Mouse (Mus musculus) lung, embryonic 15.5 days (tissue): Measurements from ENCODE around the gene Rbp1. TPM values are rescaled to one million over a fixed set of nuclear protein-coding genes. Genes with fewer than 3 reads are reported as not detected.
A peak's percentile ranks its signal among the peaks of the same experiment; 100 is the strongest.

Experiments
- ATAC-seq: fragments of 200-750 bp; cut with Nextera tagmentation; 2 replicates; pipeline ENCODE4 v1.8.0; 2017; ENCODE audit warnings: moderate number of reproducible peaks, borderline replicate concordance; ENCODE audit not compliant: low FRiP score, low TSS enrichment; ENCODE audit errors: extremely low read depth
- H3K27ac ChIP-seq: fragments of 300-500 bp; sonication (generic); 2 replicates; pipeline ENCODE4 v1.5.1; 2015; ENCODE audit warnings: moderate library complexity, mild to moderate bottlenecking, inconsistent platforms
- H3K27me3 ChIP-seq: fragments of 300-500 bp; sonication (generic); 2 replicates; pipeline ENCODE4 v1.6.1; 2015; ENCODE audit warnings: inconsistent platforms
- H3K36me3 ChIP-seq: fragments of 300-500 bp; sonication (generic); 2 replicates; pipeline ENCODE4 v1.6.1; 2015; ENCODE audit warnings: inconsistent platforms
- H3K4me1 ChIP-seq: fragments of 300-500 bp; sonication (generic); 2 replicates; pipeline ENCODE4 v1.6.1; 2015; ENCODE audit warnings: inconsistent platforms
- H3K4me2 ChIP-seq: fragments of 300-500 bp; sonication (generic); 2 replicates; pipeline ENCODE4 v1.6.1; 2015; ENCODE audit warnings: inconsistent platforms, mild to moderate bottlenecking, moderate library complexity
- H3K4me3 ChIP-seq: fragments of 300-500 bp; sonication (generic); 2 replicates; pipeline ENCODE4 v1.5.1; 2015; ENCODE audit warnings: mild to moderate bottlenecking, inconsistent platforms
- H3K9ac ChIP-seq: fragments of 300-500 bp; sonication (generic); 2 replicates; pipeline ENCODE4 v1.6.1; 2015; ENCODE audit warnings: inconsistent platforms
- H3K9me3 ChIP-seq: fragments of 300-500 bp; sonication (generic); 2 replicates; pipeline ENCODE4 v1.6.1; 2016; ENCODE audit warnings: inconsistent platforms
- WGBS: fragments of 180-500 bp; shearing (Covaris S2); methylation state at CpG from one replicate; pipeline ENCODE4 v1.1.7; 2015; 5-methylcytosine and 5-hydroxymethylcytosine counted together
- polyA plus RNA-seq: library from polyadenylated mRNA; unstranded; fragments of >200 nt; fragmentation: Nextera tagmentation; extraction: Ambion mirVana; gene quantifications from 2 replicates; pipeline ENCODE4 v1.2.1, GENCODE M21; 2015

Rbp1 gene
- polyA plus RNA-seq, 1 experiment from 2014 or later, result 103 TPM

DNA sequence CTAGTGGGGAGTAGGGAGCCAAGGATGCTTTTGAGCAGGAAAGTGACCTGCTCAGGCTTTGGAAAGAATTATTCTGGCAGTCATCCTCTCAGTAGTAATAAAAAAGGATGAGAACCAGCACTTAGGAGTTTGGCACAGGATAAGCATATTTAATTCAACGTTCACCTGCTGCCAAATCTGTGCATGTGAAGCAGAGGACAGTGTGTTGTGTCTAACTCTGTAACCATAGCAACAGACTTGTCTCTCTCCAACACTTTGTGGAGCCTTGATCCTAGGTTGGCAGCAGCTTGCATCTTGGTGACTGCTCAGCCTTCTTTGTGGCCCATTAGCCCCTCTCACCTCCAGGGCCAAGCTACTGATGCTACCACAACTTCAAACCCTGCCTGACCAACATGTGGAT, 28.2 kb downstream of the Rbp1 start:
- peaks cover 9% of the 10 kb centered on the region for H3K36me3 ChIP-seq
- H3K4me2 ChIP-seq, result no peak overlapping the region
- no peaks in the 10 kb centered on the region for H3K4me1 ChIP-seq
- no peak overlapping the region for H3K27ac ChIP-seq
- 66% methylated on average over 1 of the region's 1 CpGs for WGBS
- no peak for ATAC-seq
- no peaks in the 10 kb centered on the region for H3K27me3 ChIP-seq
- no peak overlapping the region for H3K9ac ChIP-seq
- no peaks in the 10 kb centered on the region for H3K9me3 ChIP-seq
- H3K4me3 ChIP-seq, result no peak overlapping the region

DNA sequence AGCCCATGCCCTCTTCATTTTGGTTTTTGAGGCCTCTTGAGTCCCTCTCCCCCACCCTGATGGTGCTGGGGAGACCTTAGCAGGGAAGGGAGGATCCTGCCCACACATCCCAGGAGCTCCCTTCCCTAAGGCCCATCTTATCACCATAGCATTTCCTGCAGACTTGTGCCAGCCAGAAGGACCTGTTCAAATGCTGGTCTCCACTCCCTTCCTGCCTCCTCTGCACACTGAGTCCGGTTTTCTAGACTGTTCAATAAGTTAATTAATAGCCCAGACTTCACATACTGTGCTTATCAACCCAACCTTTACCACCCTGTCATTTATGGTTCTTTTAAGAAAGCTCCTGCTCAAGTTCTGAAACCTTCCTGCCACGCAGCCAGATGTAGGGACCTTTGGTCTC, 43.9 kb downstream of the Rbp1 start:
- whole genome bisulfite sequencing, result 43% methylated on average over 2 of the region's 2 CpGs
- H3K9ac ChIP-seq, result no peak overlapping the region
- H3K27ac ChIP-seq, result no peak overlapping the region
- H3K27me3 ChIP-seq, result no peaks in the 10 kb centered on the region
- H3K4me1 ChIP-seq, result no peaks in the 10 kb centered on the region
- ATAC-seq, result no peak
- H3K4me3 ChIP-seq, result no peak overlapping the region
- H3K9me3 ChIP-seq, result no peaks in the 10 kb centered on the region
- H3K36me3 ChIP-seq, result no peaks in the 10 kb centered on the region
- no peak overlapping the region for H3K4me2 ChIP-seq

DNA sequence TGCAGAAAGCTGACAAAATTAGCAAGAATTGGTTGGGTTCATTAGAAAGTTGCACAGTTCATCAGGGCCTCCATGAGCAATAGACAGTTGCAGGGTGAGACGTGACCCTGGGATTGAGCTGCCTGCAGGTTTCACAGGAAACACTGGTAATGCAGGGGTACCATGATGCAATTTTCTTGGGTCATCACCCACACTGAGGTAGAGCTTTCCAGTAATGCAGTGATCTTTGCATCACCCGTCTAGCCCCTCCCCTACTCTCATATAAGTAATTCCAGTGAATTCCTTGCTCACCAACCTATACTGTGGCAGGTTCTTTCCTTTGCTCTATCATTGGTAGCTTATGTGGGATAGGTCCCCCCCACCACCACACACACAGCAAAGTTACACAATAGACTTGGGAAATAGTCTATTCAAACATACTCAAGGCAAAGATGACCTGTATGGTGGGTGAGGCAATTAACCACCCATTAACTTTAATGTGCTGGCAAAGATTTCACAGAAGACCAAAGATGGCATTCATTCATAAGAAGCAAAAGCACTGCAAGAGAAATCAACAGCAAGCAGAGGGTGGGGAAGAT, 57.5 kb downstream of the Rbp1 start:
- Histone ChIP-seq H3K27ac (no peak overlapping the region), H3K4me1 (no peaks in the 10 kb centered on the region), H3K4me2 (no peak overlapping the region), H3K9me3 (no peaks in the 10 kb centered on the region), H3K27me3 (no peaks in the 10 kb centered on the region), H3K36me3 (no peaks in the 10 kb centered on the region), H3K4me3 (no peak overlapping the region), H3K9ac (no peak overlapping the region)
- 0 out of 2 replicates have a peak, but pooled peaks have one; percentile 11 for ATAC-seq
- 75% methylated on average over 2 of the region's 2 CpGs for WGBS

DNA sequence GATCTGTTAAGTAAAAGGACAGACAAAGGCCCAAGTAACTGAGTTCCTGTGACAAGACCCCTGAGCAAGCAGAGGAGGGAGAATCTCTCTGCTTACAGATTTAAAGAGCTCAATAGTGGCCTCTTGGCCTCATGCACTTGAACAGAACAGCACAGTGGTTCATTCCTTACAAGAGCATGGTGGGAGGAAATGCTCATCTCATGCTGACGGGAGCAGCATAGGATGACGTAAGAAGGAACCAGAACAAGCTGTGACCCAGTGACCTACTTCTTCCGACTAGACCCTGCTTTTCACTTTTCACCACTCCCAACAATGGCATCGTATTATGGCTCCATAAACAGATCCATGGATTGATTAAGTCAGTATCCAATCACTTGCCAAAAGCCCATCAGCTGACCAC, 59.5 kb downstream of the Rbp1 start:
- Histone ChIP-seq H3K27me3 (no peaks in the 10 kb centered on the region), H3K36me3 (no peaks in the 10 kb centered on the region), H3K4me1 (no peaks in the 10 kb centered on the region), H3K4me2 (no peak overlapping the region), H3K9ac (no peak overlapping the region), H3K9me3 (no peaks in the 10 kb centered on the region), H3K4me3 (no peak overlapping the region), H3K27ac (no peak overlapping the region)
- no peak for ATAC-seq
- 59% methylated on average over 4 of the region's 4 CpGs for WGBS

DNA sequence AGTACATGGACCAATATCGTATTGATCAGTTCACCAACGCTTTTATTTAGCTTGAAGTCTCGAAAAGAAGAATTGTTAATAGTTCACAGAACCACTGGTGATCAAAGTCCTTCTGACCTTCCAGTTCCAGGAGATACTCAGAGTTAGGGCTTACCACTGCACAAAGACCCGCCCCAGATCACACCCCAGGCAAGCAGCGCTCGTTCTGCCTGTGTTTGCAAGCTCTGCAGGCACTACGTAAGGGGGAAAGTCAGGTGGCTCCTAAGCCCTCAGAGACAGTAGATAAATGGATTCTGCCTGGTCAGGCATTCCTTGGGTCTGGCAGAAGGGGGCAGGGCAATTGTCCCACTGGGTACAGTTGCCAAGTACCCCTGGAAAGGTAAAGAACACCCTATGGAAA, 62.3 kb downstream of the Rbp1 start:
- no peaks in the 10 kb centered on the region for H3K9me3 ChIP-seq
- no peaks in the 10 kb centered on the region for H3K36me3 ChIP-seq
- H3K4me2 ChIP-seq, result no peak overlapping the region
- H3K9ac ChIP-seq, result no peak overlapping the region
- no peak for ATAC-seq
- no peak overlapping the region for H3K4me3 ChIP-seq
- H3K4me1 ChIP-seq, result peaks cover 6% of the 10 kb centered on the region
- WGBS, result 75% methylated on average over 7 of the region's 7 CpGs
- no peak overlapping the region for H3K27ac ChIP-seq
- no peaks in the 10 kb centered on the region for H3K27me3 ChIP-seq

DNA sequence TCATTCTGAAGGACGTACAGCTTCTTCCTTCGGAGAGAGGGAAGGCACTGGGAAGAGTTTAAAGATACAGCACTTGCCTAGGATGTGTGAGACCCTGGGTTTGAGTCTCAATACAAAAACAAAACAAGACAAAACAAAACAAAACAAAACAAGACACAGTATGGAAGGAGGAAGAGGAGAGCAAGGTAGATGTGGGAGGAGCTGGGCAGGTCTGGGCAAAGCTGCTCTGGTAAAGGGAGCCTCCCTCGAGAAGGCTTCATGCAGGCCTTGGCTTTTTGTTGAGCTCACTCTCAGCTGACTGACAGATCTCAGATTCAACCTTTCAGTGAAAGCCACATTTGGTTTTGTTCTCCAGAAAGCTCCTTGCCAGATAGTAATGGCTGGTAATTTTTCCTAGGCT, 63.1 kb downstream of the Rbp1 start, which contains the start of gene Rbp2:
Rbp2 (plus strand) TSS at position 301 of the 400 bp plus-strand sequence.
- 82% methylated on average over 3 of the region's 3 CpGs for WGBS
- ATAC-seq, result no peak
- H3K4me1 ChIP-seq, result peaks cover 10% of the 10 kb centered on the region

DNA sequence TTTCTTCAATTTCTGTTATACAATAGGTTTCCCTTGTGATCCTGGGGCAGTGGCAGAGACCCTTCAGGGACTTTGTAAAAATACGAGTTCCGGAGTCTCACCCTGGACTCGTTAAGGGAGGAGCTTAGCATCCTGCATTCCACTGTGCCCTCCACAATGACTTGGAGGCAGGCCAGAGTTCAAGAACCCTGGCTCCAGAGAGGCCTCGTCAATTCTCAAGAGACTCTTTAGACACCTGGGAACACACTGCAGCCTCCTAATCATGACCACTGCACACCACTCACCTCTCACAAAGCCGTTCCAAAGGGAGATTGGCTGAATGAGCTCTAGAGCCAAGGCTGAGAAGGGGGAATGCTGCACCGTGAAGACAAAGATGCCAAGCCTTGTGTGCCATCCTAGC, 64.5 kb downstream of the Rbp1 start:
- WGBS, result 41% methylated on average over 6 of the region's 6 CpGs
- no peak overlapping the region for H3K4me2 ChIP-seq
- peaks cover 13% of the 10 kb centered on the region for H3K4me1 ChIP-seq
- no peaks in the 10 kb centered on the region for H3K27me3 ChIP-seq
- no peak overlapping the region for H3K4me3 ChIP-seq
- H3K27ac ChIP-seq, result peak overlapping the region; percentile 54
- no peaks in the 10 kb centered on the region for H3K36me3 ChIP-seq
- no peaks in the 10 kb centered on the region for H3K9me3 ChIP-seq
- ATAC-seq, result peak; percentile 86
- H3K9ac ChIP-seq, result no peak overlapping the region

More for the DNA sequence above, 63.1 kb downstream of the Rbp1 start, which contains the start of gene Rbp2:
- no peak within 1 kb of the TSS for H3K4me3 ChIP-seq
- no peaks in the 10 kb centered on the region for H3K36me3 ChIP-seq
- no peak within 1 kb of the TSS for H3K9ac ChIP-seq
- no peaks in the 10 kb centered on the region for H3K9me3 ChIP-seq
- H3K4me2 ChIP-seq, result no peak within 1 kb of the TSS
- H3K27me3 ChIP-seq, result no peaks in the 10 kb centered on the region
- no peak within 1 kb of the TSS for H3K27ac ChIP-seq

DNA sequence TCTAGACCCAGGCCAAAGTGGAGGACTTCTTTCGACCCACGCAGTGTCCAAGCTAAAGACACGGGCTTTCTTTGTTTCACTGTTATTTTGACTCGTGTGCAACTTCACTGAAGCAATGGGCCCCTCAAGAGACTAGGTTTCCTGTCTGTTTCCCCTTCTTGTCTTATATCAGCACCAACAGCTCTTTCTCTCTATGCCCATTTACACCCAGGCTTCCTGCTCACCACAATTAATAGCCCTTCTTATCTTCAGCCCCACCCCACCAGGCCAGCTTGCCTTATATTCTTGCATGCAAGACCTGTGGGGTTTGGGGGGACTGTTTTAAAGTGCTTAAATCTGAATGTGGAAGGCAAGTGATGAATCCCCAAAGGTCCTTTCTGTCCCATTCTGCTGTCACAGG, 66.8 kb downstream of the Rbp1 start:
- Histone ChIP-seq H3K4me2 (no peak overlapping the region), H3K27ac (no peak overlapping the region), H3K4me1 (peaks cover 13% of the 10 kb centered on the region), H3K4me3 (no peak overlapping the region), H3K9me3 (no peaks in the 10 kb centered on the region), H3K9ac (no peak overlapping the region), H3K27me3 (no peaks in the 10 kb centered on the region), H3K36me3 (no peaks in the 10 kb centered on the region)
- no peak for ATAC-seq
- WGBS, result 66% methylated on average over 4 of the region's 4 CpGs

DNA sequence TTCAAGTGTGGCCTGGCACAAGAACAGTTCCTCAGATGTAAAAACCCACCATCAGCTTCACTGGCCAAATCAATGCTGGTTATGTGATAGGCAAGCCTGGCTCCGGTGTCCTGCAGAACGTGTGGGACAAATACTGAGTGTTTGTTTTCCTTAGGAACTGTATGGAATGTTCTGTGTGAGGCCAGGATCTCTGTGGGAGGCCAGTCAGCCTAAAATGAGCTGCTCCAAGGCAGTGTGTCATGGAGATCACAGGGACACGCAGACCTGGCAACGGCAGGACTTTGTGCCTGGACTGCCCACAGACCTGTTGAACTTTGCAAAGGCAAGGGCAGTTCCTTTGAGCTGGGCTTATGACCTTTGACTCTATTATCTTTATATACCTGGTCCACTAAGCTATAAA, 67.4 kb downstream of the Rbp1 start:
- 11% methylated on average over 4 of the region's 4 CpGs for WGBS
- H3K27ac ChIP-seq, result 0 out of 2 replicates have a peak overlapping the region, but pooled peaks have one; percentile 1
- no peak overlapping the region for H3K9ac ChIP-seq
- H3K4me3 ChIP-seq, result no peak overlapping the region
- H3K4me2 ChIP-seq, result no peak overlapping the region
- H3K4me1 ChIP-seq, result peaks cover 13% of the 10 kb centered on the region
- no peak; the same call in 1 of the 2 replicates for ATAC-seq
- H3K27me3 ChIP-seq, result no peaks in the 10 kb centered on the region
- H3K9me3 ChIP-seq, result no peaks in the 10 kb centered on the region
- H3K36me3 ChIP-seq, result no peaks in the 10 kb centered on the region

DNA sequence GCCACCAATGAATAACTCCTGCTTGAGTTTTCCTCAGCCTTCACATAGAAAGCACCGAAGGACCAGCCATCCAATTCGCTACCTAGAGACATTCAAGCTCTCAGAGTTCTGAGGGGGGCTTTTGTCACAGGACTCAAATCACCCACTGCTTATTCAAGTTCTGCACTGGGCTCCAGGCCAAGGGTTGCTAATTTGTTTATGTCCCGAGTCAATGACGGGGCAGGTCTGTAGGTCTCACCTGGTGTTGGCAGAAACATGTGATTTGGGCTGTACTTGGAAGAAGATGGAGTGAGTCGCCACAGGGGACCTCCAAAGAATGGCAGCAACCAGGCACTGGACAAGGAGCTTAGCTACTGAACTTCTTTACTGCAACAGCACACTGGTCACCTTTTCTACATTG, 68.3 kb downstream of the Rbp1 start:
- H3K9me3 ChIP-seq, result no peaks in the 10 kb centered on the region
- no peaks in the 10 kb centered on the region for H3K27me3 ChIP-seq
- H3K36me3 ChIP-seq, result no peaks in the 10 kb centered on the region
- H3K9ac ChIP-seq, result no peak overlapping the region
- ATAC-seq, result no peak
- 63% methylated on average over 5 of the region's 5 CpGs for WGBS
- H3K4me1 ChIP-seq, result peaks cover 13% of the 10 kb centered on the region
- no peak overlapping the region for H3K4me3 ChIP-seq
- H3K27ac ChIP-seq, result no peak overlapping the region
- no peak overlapping the region for H3K4me2 ChIP-seq

DNA sequence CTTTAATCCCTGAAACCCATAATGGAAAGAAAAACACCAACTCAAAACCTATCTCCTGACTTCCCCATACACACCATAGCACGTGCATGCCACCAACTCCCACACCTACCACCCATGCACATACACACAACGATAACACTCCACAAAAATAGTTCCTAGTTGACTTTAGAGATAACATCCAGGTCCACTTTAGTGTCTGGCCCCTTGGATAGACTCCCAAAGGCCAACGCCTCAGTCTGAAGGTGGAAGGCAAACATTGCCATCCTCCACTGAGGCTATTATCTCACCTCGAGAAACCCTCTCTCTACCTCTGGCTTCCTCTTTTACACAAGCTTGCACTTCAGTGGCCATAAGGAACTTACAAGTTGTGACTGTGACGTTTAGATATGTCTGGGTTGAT, 69.5 kb downstream of the Rbp1 start:
- ATAC-seq, result no peak
- Histone ChIP-seq H3K36me3 (no peaks in the 10 kb centered on the region), H3K4me3 (no peak overlapping the region), H3K9me3 (no peaks in the 10 kb centered on the region), H3K4me2 (no peak overlapping the region), H3K4me1 (peaks cover 22% of the 10 kb centered on the region), H3K9ac (no peak overlapping the region), H3K27me3 (no peaks in the 10 kb centered on the region), H3K27ac (no peak overlapping the region)
- 54% methylated on average over 5 of the region's 5 CpGs for WGBS

DNA sequence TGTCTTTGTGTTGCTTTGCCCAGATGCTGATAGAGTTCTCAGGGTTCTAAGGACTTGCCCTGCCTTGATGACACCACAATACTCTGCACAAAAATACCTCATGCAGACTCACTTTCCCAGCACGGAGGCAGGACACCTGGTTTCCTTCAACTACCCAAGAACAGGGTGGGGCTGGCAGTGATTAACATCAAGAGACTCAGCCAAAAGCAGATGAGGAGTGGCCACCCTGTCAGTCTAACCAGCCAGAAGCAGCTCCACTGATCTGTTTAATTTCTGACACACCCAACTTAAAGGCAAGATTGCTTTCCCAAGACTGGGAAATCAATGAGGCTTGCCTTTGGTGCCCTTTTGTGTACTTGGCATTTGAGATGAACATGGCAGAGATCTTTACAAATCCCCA, 70.1 kb downstream of the Rbp1 start:
- Histone ChIP-seq H3K9me3 (no peaks in the 10 kb centered on the region), H3K4me1 (peaks cover 28% of the 10 kb centered on the region), H3K4me3 (no peak overlapping the region), H3K27me3 (no peaks in the 10 kb centered on the region), H3K9ac (no peak overlapping the region), H3K36me3 (no peaks in the 10 kb centered on the region), H3K4me2 (no peak overlapping the region), H3K27ac (no peak overlapping the region)
- no peak for ATAC-seq
- 41% methylated on average over 1 of the region's 1 CpGs for WGBS
